Mouse (Mus musculus) right cerebral cortex, postnatal 4 days (tissue): ENCODE data around the gene Cfap44.
A peak's percentile ranks its signal among the peaks of the same experiment; 100 is the strongest.

Experiments used
- DNase-seq: peaks from one replicate; pipeline ENCODE4 v3.0.0-alpha.2; 2022

Gene Cfap44

DNA sequence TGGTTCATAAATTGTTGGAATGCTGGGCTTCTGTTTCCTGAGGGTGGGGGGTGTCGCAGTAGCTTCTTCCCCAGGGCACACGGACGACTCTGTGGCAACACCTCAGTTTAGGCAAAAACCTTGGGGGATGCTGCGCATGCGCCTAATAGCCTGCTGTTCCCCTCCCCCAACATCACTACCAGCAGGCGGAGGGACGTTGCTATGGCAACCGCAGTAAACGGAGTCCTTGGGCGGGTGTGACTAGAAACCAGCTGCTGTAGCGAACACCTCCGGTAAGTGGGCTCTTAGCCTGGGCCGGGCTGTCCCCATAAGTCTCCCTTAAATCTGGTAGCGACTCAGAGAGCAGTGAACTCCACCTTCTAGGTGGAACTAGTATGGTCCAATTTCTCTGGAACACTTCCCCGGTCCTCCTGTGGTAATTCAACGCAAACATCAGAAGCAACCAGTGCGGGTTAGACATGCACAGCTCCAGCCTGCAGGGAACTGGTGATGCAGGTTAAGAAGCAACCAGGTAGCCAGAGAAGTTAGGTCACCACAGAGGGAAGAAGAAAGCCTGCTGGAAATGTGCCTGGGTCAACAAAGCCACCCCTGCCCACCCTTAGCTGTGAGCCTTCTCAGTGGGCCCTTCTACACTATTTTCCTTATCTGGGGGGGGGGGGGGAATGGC lies at the start of gene Cfap44:
Gene Cfap44 (plus strand): TSS at position 220 of the 667 bp plus-strand sequence.
- peak; percentile 86 for DNase-seq

DNA sequence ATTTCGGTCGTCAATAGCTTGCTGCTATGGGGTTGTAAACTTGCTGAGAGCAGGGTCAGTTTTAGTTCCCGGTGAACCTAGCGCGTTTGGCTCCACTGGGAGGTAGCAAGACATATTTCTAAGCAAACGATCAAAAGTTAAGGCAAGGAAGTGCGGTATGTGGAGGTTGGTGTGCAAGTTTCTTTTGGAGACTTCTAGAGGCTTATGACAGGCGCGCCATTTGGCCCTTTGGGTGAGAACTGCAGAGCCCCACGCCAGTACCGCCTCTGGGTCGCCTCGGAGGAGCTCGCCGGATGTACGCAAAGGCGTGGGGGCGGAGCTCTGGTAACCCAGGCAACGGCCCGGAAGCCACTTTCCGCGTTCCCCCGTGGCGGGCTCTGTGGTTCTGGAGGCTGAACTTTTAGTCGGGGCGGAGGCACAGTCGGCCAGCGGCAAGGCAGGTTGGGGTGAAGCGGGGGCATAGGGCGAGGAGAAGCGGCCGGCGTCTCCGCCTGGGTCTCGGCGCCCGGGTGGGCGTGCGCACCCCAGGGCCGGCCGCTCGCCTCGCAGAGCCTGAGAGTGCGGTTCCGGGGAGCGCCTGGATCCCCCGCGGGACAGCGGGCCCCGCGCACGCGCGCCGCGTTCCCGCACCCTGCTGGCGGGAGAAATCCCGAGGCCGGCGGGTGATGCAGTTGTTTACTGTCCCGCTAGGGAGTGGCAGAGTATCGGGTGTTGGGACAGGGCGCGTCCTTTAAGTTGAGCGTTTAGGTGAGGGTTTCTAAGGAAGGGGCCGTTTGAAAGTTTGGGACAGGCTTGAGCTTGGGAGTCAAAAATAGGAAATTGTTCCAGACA lies 47.3 kb upstream of the Cfap44 start, which contains the start of gene Spice1:
Gene Spice1 (plus strand): TSS at position 51 of the 831 bp plus-strand sequence.
- peak; percentile 97 for DNase-seq

DNA sequence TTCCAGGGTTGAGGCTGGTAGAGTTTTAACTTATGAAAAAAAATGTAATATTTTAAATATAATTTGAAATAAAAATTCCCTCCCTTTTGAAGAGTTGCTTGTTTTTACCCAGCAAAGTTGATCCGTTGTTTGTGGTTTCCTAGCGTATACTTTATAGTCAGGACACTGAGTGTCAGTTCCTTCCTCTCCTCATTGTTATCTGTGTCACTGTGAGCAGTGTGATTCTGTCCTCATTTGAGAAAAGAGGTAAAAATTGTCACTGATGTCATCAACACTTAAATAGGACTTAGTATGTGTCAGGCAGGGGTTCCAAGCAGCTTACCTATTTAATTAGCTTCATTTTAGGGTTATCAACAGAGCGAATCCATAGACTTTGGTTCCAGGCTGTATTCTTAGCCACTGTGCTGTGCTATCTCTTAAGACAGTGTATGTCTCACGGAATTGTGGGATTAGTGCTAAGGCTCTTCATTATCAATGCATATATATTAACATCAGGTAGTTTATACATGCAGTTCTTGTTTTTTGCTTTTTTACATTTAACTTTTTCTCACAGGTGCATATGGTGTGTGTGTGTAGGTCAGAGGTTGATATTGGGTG lies 44.7 kb upstream of the Cfap44 start:
- DNase-seq: no peak

GRCm38 (mm10) chr16:44356291-44356690 lies 38.3 kb upstream of the Cfap44 start:
- DNase-seq: no peak

- no peak for DNase-seq
These were observed 36.9 kb upstream of the Cfap44 start for GRCm38 (mm10) chr16:44357571-44358268.

GRCm38 (mm10) chr16:44361921-44362890 lies 32.4 kb upstream of the Cfap44 start:
- no peak for DNase-seq

DNA sequence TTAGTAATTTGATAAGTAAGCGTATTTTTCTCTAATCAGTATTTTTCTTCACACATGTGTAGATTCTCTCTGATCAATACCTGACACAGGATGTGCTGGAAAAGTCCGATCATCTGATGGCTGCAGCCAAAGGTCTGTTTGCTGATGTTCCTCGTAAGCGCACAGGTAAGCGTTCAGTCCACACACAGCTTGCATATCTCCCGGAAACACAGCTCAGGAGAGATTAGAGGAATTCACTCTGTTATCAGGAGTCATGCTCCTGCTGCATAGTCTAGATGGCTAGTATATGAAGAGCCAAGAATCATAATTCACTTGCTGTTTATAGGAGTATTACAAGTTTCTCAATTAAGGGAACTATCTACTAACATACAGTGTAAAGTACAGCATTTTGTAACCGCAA lies 29.1 kb upstream of the Cfap44 start:
- DNase-seq: no peak

GRCm38 (mm10) chr16:44375459-44375858 lies 19.1 kb upstream of the Cfap44 start:
- DNase-seq: no peak

DNA sequence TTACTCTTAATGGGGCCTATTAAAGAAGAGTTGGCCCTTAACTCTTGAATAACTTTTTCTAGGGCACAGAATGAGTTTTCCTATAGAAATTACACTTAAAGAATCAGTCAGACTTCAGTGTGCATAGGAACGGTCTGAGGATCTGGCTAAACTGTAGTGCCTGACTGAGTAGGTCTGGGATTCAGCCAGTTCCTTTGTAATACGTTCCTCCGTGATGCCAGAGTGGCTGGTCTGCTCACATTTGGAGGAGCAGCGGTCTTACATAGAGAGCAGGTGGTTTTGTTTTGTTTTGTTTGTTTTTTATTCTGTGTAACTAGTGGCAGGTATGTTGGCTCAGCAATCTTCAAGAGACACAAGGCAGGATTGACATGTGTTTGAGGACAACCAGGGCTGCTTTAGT lies 14.6 kb upstream of the Cfap44 start:
- DNase-seq: no peak

DNA sequence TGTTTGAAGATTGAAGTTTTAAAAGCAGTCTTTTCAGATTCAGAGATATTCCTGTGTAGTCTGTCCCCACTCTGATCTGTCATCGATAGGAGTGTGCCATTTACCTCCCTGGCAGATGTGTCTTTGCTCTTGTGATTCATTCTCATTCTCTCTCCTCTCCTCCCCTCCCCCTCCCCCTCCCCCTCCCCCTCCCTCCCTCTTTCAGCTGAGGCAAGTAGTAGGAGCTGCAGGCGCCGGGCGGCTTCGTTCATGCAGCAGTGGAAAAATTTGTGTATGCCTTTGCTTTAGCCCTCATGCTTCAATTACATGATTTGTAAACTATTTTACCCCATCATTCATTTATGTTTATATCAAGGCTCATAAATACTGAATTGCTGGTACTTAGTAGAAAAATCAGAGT lies 13.0 kb upstream of the Cfap44 start:
- DNase-seq: no peak

DNA sequence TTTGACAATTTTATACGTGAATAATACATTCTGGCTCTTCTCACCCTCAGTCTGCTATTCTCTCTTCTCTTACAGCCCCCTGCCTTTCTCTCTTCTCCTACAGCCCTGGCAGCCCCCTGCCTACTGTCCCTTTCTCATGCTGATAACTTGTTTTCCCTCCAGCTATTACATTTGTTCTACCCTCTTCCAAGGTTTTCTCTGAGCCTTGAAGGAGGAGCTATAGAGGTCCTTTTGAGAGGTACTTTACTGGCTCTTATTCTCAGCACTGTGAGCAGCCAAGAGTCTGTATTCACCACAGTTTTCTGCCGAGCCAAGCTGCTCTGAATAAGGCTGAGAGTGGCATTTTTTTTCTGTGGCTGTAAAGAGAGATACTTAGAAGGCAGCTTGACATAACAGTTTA lies 11.0 kb upstream of the Cfap44 start:
- no peak for DNase-seq

GRCm38 (mm10) chr16:44384251-44384650 lies 10.3 kb upstream of the Cfap44 start:
- DNase-seq: no peak

GRCm38 (mm10) chr16:44391877-44392548 lies 2.6 kb upstream of the Cfap44 start:
- DNase-seq: peak; percentile 58

- DNase-seq: no peak
These were observed 10.3 kb downstream of the Cfap44 start for GRCm38 (mm10) chr16:44404933-44405332.

DNA sequence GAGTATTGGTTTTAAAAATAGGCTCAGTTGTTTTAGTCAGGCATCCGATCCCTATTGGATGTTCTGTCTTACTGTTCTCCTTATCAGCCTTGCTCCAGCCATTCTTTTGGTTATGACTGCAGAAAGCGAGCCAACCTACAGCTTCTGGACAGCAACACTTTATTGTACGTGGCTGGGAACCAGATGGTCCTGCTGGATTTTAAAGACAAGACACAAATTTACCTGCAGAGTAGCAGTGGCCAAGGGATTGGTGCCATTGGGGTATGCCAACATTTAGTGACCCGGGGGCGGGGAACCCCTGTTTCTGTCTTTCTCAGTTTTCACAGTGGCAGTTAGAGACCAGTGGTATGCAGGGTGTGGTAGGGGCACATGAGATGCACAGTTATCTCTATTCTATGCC lies 12.6 kb downstream of the Cfap44 start:
- no peak for DNase-seq

- DNase-seq: no peak
These were observed 13.7 kb downstream of the Cfap44 start for GRCm38 (mm10) chr16:44408290-44408689.

DNA sequence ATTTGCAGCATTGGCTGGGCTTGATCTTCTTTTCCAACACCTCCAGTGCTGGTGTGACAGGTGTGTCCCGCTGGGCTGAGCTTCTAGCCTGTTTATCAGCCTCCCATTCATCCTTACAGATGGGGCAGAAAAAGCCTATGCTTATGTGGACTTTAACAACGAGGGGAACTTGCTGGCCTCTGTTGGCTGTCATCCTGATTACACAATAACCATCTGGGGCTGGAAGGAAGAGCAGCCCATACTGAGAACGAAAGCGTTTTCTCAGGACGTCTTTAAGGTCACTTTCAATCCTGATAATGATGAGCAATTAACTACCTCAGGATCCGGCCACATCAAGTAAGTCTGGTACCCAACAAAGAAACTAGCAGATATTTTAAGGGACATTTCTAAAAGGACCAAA lies 15.6 kb downstream of the Cfap44 start:
- no peak for DNase-seq

DNA sequence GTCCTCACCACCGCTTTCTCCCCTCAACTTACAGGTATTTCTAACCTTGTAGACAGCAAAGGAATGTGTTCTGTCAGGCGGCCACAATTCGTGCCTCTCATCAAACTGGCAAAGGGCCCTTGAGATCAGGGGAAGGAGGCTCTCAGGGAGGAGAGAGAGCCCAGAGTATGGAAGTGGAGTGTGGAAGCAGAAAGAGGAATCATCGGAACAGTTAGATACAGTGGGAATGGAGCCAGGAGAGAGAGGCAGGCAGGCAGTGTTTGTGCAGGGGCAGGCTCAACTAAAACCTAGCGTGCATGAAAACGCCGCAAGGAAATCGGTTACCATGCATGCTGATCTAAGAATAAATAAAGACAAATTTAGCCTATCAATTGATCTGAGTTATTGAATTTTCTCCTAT lies 23.0 kb downstream of the Cfap44 start:
- no peak for DNase-seq

DNA sequence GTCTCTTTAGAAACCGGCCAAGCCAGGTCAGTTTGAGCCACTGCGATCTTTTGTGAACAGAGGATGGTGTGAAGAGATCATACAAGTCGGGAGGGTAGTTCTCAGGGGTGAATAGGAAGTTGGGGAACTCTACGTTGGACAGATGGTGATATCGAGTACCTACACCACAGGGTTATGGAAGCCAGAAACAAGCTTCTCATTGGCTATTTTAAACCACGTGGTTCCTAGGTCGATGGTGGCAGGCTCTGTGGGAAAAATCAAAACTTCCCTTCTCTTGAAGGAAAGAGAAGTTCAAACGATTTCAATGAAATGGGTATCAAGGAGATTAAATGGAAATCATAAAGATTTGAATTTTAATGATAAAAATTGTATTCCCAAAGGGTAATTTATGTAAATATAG lies 27.1 kb downstream of the Cfap44 start:
- no peak for DNase-seq

DNA sequence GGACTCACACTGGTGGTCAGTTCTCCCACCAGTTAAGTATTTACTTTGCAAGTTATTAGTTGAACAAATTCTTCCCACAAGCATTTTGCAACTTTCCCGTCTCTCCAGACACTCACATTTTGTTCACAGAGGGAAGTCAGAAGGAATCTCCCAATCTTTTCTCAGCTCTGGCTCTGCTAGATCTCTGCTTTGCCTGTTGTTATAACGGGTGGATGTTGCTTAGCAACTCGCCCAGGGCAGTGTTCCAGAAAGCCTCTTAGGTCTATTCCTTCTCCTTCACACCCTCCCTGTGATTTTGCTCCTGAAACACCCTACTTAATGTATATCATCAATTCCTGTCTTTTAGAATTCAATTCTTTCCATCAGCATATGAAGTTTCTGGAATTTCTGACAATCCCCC lies 28.9 kb downstream of the Cfap44 start:
- peak; percentile 72 for DNase-seq

GRCm38 (mm10) chr16:44428456-44428855 lies 33.9 kb downstream of the Cfap44 start:
- DNase-seq: no peak
